26 mouse cellular contexts compared by ENCODE assay signal in the genomic region with DNA sequence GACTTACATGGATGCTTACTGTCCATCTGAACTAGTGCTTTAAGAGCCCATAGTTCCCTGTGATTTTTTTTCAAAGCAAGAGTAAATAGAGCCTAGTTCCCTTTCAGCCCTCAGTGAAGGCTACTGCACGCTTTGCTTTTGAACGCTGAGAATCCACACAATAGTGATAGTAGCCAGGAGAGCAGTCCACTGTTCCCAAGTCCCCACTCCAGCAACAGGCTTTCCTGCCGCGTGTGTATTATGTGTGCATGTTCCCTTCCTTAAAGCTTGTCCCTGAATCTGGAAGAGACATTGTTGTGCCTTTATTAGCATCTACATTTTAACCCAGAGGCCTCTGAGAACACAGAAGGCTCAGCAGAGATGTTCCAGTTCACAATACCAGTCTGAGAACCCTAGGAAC.
DNase-seq lines count a peak whose midpoint lies in the region; ATAC-seq and TF ChIP-seq lines count a peak whose summit lies in the region.
"Had no signal": no experiment of that assay in that cellular context is flagged by ENCODE, and none has a peak within 500 bp of the region (broad histone marks: within the 10 kb centered on the region; RNA-seq: fewer than 3 reads in every experiment).

No protein-coding gene starts in this region.

- no peak overlapping the region for H3K4me3 ChIP-seq in forebrain, embryonic 14.5 days (ENCODE audit: low read depth, low read length)
- H3K4me3 ChIP-seq in forebrain, embryonic 15.5 days = no peak overlapping the region
- no peak overlapping the region for H3K4me3 ChIP-seq in hindbrain, embryonic 10.5 days
- no peak overlapping the region for H3K4me3 ChIP-seq in hindbrain, embryonic 11.5 days (ENCODE audit: low read depth, low read length)
- no peak overlapping the region for H3K4me3 ChIP-seq in midbrain, embryonic 11.5 days (ENCODE audit: low read depth, low read length)
- H3K4me3 ChIP-seq in midbrain, postnatal 0 days (ENCODE audit: low read depth, low read length) = no peak overlapping the region
- H3K4me3 ChIP-seq: embryonic facial prominence, embryonic 12.5 days; embryonic facial prominence, embryonic 15.5 days; gastrocnemius, adult 2 months; hindbrain, embryonic 12.5 days; hindbrain, embryonic 15.5 days; intestine, embryonic 15.5 days had no signal

- H3K36me3 ChIP-seq in forebrain, embryonic 14.5 days (ENCODE audit: control insufficient read depth, insufficient read depth, low read length) = no peaks in the 10 kb centered on the region
- no peaks in the 10 kb centered on the region for H3K36me3 ChIP-seq in forebrain, embryonic 15.5 days
- H3K36me3 ChIP-seq in hindbrain, embryonic 10.5 days = no peaks in the 10 kb centered on the region
- H3K36me3 ChIP-seq in hindbrain, embryonic 11.5 days (ENCODE audit: control insufficient read depth, insufficient read depth, low read length) = no peaks in the 10 kb centered on the region
- H3K36me3 ChIP-seq in midbrain, embryonic 11.5 days (ENCODE audit: control insufficient read depth, insufficient read depth, low read length) = no peaks in the 10 kb centered on the region
- no peaks in the 10 kb centered on the region for H3K36me3 ChIP-seq in midbrain, postnatal 0 days (ENCODE audit: insufficient read depth, low read length)
- H3K36me3 ChIP-seq: embryonic facial prominence, embryonic 12.5 days; embryonic facial prominence, embryonic 15.5 days; hindbrain, embryonic 12.5 days; hindbrain, embryonic 15.5 days; intestine, embryonic 15.5 days had no signal

- DNase-seq in forebrain, embryonic 14.5 days (ENCODE audit: low spot score) = no peak
- DNase-seq in hindbrain, embryonic 10.5 days (ENCODE audit: low spot score) = no peak
- DNase-seq in hindbrain, embryonic 11.5 days (ENCODE audit: low spot score) = no peak
- peak; percentile 82 for DNase-seq in midbrain, embryonic 11.5 days (ENCODE audit: low spot score, missing footprints)
- no peak for DNase-seq in midbrain, postnatal 0 days (ENCODE audit: low spot score)
- DNase-seq: adrenal gland, adult 2 months; adrenal gland, postnatal 14 days; cerebellum, adult 11 months; cerebellum, adult 2 months; cerebellum, adult 9-11 months; cerebellum, postnatal 25 days; gastrocnemius, adult 2 months; gastrocnemius, postnatal 14 days; heart, adult 18-20 months; heart, postnatal 36 days; kidney, adult 18-20 months had no signal

- no peaks in the 10 kb centered on the region for H3K27me3 ChIP-seq in forebrain, embryonic 14.5 days (replicated peaks; ENCODE audit: control insufficient read depth, insufficient read depth, low read length)
- H3K27me3 ChIP-seq in forebrain, embryonic 15.5 days = no peaks in the 10 kb centered on the region
- peaks cover 57% of the 10 kb centered on the region for H3K27me3 ChIP-seq in hindbrain, embryonic 10.5 days (ENCODE audit: insufficient read depth, poor library complexity, severe bottlenecking)
- H3K27me3 ChIP-seq in hindbrain, embryonic 11.5 days (ENCODE audit: control insufficient read depth, insufficient read depth, low read length) = peaks cover 3% of the 10 kb centered on the region; the same call in 1 of the 2 replicates
- peaks cover 73% of the 10 kb centered on the region for H3K27me3 ChIP-seq in midbrain, embryonic 11.5 days (ENCODE audit: control insufficient read depth, insufficient read depth, low read length)
- H3K27me3 ChIP-seq in midbrain, postnatal 0 days (ENCODE audit: insufficient read depth, low read length) = no peaks in the 10 kb centered on the region
- H3K27me3 ChIP-seq: hindbrain, embryonic 15.5 days; intestine, embryonic 15.5 days had no signal

- H3K4me1 ChIP-seq in forebrain, embryonic 14.5 days (ENCODE audit: control insufficient read depth, insufficient read depth, low read length) = peaks cover 31% of the 10 kb centered on the region
- peaks cover 36% of the 10 kb centered on the region for H3K4me1 ChIP-seq in forebrain, embryonic 15.5 days
- peaks cover 49% of the 10 kb centered on the region for H3K4me1 ChIP-seq in hindbrain, embryonic 10.5 days (replicated peaks)
- peaks cover 7% of the 10 kb centered on the region; the same call in 1 of the 2 replicates for H3K4me1 ChIP-seq in hindbrain, embryonic 11.5 days (replicated peaks; ENCODE audit: control insufficient read depth, insufficient read depth, low read length)
- H3K4me1 ChIP-seq in midbrain, embryonic 11.5 days (ENCODE audit: control insufficient read depth, insufficient read depth, low read length) = peaks cover 29% of the 10 kb centered on the region
- peaks cover 13% of the 10 kb centered on the region for H3K4me1 ChIP-seq in midbrain, postnatal 0 days (ENCODE audit: insufficient read depth, low read length)
- H3K4me1 ChIP-seq: intestine, embryonic 15.5 days had no signal

- TF ChIP-seq CTCF in midbrain, postnatal 0 days (IDR thresholded peaks at IDR 0.05) = no peak

- no peak overlapping the region for H3K4me2 ChIP-seq in forebrain, embryonic 14.5 days (ENCODE audit: low read length)
- H3K4me2 ChIP-seq in forebrain, embryonic 15.5 days (replicated peaks) = no peak overlapping the region
- no peak overlapping the region for H3K4me2 ChIP-seq in hindbrain, embryonic 11.5 days (replicated peaks; ENCODE audit: low read depth, low read length)
- H3K4me2 ChIP-seq in midbrain, embryonic 11.5 days = no peak overlapping the region
- H3K4me2 ChIP-seq in midbrain, postnatal 0 days (ENCODE audit: low read depth, low read length, poor library complexity, severe bottlenecking) = no peak overlapping the region
- H3K4me2 ChIP-seq: embryonic facial prominence, embryonic 12.5 days; embryonic facial prominence, embryonic 15.5 days; heart, embryonic 11.5 days; hindbrain, embryonic 12.5 days; hindbrain, embryonic 15.5 days; intestine, embryonic 15.5 days had no signal

- H3K27ac ChIP-seq in forebrain, embryonic 14.5 days (ENCODE audit: low read depth, low read length) = peak overlapping the region; percentile 22; the same call in 1 of the 2 replicates
- no peak overlapping the region for H3K27ac ChIP-seq in forebrain, embryonic 15.5 days (replicated peaks)
- peak overlapping the region; percentile 84 for H3K27ac ChIP-seq in hindbrain, embryonic 10.5 days
- no peak overlapping the region for H3K27ac ChIP-seq in hindbrain, embryonic 11.5 days (ENCODE audit: low read depth, low read length)
- no peak overlapping the region for H3K27ac ChIP-seq in midbrain, embryonic 11.5 days (ENCODE audit: low read depth, low read length)
- H3K27ac ChIP-seq in midbrain, postnatal 0 days (ENCODE audit: low read depth, low read length) = no peak overlapping the region
- H3K27ac ChIP-seq: embryonic facial prominence, embryonic 12.5 days; embryonic facial prominence, embryonic 15.5 days; gastrocnemius, adult 2 months; hindbrain, embryonic 12.5 days; hindbrain, embryonic 15.5 days; intestine, embryonic 15.5 days had no signal

- H3K9me3 ChIP-seq in forebrain, embryonic 14.5 days (replicated peaks; ENCODE audit: control insufficient read depth, low read length) = no peaks in the 10 kb centered on the region
- H3K9me3 ChIP-seq in forebrain, embryonic 15.5 days = no peaks in the 10 kb centered on the region
- no peaks in the 10 kb centered on the region for H3K9me3 ChIP-seq in hindbrain, embryonic 10.5 days
- H3K9me3 ChIP-seq in hindbrain, embryonic 11.5 days (ENCODE audit: control insufficient read depth, low read length) = no peaks in the 10 kb centered on the region
- no peaks in the 10 kb centered on the region for H3K9me3 ChIP-seq in midbrain, embryonic 11.5 days (ENCODE audit: control insufficient read depth, low read length)
- no peaks in the 10 kb centered on the region for H3K9me3 ChIP-seq in midbrain, postnatal 0 days (ENCODE audit: low read length)
- H3K9me3 ChIP-seq: embryonic facial prominence, embryonic 12.5 days; embryonic facial prominence, embryonic 15.5 days; hindbrain, embryonic 12.5 days; hindbrain, embryonic 15.5 days; intestine, embryonic 15.5 days had no signal

- ATAC-seq in forebrain, embryonic 14.5 days = no peak
- ATAC-seq in forebrain, embryonic 15.5 days (replicated peaks) = no peak
- no peak for ATAC-seq in hindbrain, embryonic 11.5 days (ENCODE audit: low FRiP score)
- no peak for ATAC-seq in midbrain, embryonic 11.5 days (ENCODE audit: low FRiP score)
- ATAC-seq in midbrain, postnatal 0 days (ENCODE audit: low FRiP score) = no peak
- ATAC-seq in megakaryocyte progenitor cell, adult 5-6 weeks (replicated peaks; ENCODE audit: poor library complexity) = no peak
- ATAC-seq: CD4-positive, CD25-positive, alpha-beta regulatory T cell, adult 4 months; forebrain, embryonic 16.5 days; intestine, embryonic 15.5 days had no signal

- WGBS in forebrain, embryonic 14.5 days = 39% methylated on average over 4 of the region's 4 CpGs
- WGBS in forebrain, embryonic 15.5 days = 46% methylated on average over 4 of the region's 4 CpGs
- WGBS in hindbrain, embryonic 10.5 days = 43% methylated on average over 4 of the region's 4 CpGs
- WGBS in hindbrain, embryonic 11.5 days = 57% methylated on average over 4 of the region's 4 CpGs
- WGBS in midbrain, embryonic 11.5 days = 35% methylated on average over 4 of the region's 4 CpGs
- 43% methylated on average over 4 of the region's 4 CpGs for WGBS in midbrain, postnatal 0 days

- H3K9ac ChIP-seq in forebrain, embryonic 14.5 days (ENCODE audit: low read length) = no peak overlapping the region
- H3K9ac ChIP-seq in forebrain, embryonic 15.5 days (replicated peaks) = no peak overlapping the region
- H3K9ac ChIP-seq in hindbrain, embryonic 11.5 days (ENCODE audit: low read depth, low read length) = no peak overlapping the region
- H3K9ac ChIP-seq in midbrain, embryonic 11.5 days (ENCODE audit: low read length) = no peak overlapping the region
- H3K9ac ChIP-seq in midbrain, postnatal 0 days (replicated peaks; ENCODE audit: low read length, poor library complexity, severe bottlenecking) = no peak overlapping the region
- H3K9ac ChIP-seq: embryonic facial prominence, embryonic 12.5 days; embryonic facial prominence, embryonic 15.5 days; hindbrain, embryonic 12.5 days; hindbrain, embryonic 15.5 days; intestine, embryonic 15.5 days had no signal

Comparison
In these comparisons a context has a peak if more than half of its experiments do, and no peak if none do; other contexts are left out.
1. H3K27ac ChIP-seq: peak in forebrain, embryonic 14.5 days (single experiment) and hindbrain, embryonic 10.5 days (single experiment); none in forebrain, embryonic 15.5 days (single experiment), hindbrain, embryonic 11.5 days (single experiment), midbrain, embryonic 11.5 days (single experiment) and midbrain, postnatal 0 days (single experiment).